Mouse (Mus musculus) urinary bladder, postnatal 36 days (tissue): Measurements from ENCODE around the gene Hcn1.
"Not testable (repeated sequence)": the region's sequence is repeated elsewhere in the genome, so short reads cannot be mapped to it uniquely, and the experiment has no call there.

Experiments
- DNase-seq, 2 experiments: peaks; one replicate each; pipeline ENCODE4 v3.0.0; 2022; ENCODE audit warnings: low spot score in 2 of 2, mixed read lengths in 1 of 2

Gene Hcn1

GRCm38 (mm10) chr13:117858416-117858815, 256.3 kb downstream of the Hcn1 start:
- no peak for DNase-seq

DNA sequence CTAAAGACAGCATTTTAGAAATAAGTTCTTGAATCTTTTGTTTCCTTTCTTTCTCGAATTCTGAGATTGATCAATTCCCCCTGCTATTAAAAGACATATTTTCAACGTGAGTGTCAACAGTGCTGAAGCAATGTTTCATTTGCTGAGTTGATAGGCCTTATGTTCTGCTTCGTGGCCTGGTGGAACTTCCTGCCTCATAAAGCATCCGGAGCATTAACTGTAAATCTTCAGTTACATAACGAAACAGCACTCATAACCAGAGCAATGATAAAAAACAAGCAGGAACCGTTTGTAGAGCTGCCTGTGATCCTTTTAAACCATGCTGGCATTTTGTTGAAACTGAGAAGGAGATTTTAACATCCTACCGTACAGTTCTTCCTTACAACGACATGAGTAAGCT, 275.7 kb downstream of the Hcn1 start:
- no peak for DNase-seq

GRCm38 (mm10) chr13:117880471-117881225, 278.5 kb downstream of the Hcn1 start:
- no peak for DNase-seq

DNA sequence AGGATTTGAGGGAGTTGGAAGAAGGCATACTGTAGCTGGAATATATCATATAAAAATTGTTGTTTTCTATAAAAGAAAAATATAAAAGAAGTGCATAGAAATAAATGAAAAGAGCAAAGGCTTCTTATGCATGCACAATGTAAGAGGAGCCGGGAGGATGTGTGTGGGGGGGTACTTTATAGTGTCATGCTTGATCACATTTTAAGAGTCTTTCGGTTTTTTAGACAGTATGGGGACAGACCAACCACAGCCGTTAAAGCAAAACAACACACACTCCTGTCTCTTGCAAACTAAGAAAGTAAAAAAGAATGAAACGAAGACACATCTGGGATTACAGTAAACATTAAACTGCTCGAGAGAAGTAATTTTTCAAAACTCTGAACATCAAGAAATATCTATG, 290.0 kb downstream of the Hcn1 start:
- no peak for DNase-seq

GRCm38 (mm10) chr13:117898052-117898451, 295.9 kb downstream of the Hcn1 start:
- no peak for DNase-seq

DNA sequence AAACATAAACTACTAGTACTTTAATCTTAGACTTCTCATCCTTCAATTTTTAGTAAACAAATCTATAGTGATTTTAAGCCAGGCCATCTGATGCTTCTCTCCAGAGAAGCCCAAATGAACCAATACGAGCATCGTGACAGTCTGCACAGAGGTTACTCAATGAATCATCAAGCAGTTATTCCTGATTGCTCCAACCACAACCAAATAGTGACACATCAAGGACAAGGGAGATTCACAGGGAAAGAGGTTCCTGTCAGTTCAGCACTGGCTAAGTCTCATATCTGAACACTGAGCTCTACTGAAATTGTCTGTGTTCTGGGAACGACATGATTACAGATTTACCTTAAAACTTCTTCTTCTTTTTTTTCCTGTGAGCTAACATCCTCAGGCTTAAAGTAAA, 305.7 kb downstream of the Hcn1 start:
- DNase-seq: no peak

DNA sequence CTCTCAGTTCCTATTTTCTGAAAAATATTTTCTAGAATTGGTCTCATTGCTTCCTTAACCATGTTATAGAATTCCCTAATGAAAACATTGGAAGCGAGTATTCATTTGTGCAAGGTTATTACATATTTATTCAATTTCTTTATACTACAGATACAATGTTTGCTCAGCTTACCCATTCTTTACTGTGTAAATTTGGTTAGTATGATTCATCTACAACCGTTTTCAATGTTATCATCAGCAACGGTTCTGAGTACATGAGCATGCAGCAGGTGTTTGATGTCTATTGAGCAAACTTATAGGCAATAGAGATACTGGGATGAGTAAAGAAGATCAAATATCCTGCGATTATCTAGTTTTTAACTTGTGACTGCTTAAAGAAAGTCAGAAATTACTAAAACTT, 327.6 kb downstream of the Hcn1 start:
- no peak for DNase-seq

GRCm38 (mm10) chr13:117931746-117932145, 329.6 kb downstream of the Hcn1 start:
- DNase-seq: no peak

DNA sequence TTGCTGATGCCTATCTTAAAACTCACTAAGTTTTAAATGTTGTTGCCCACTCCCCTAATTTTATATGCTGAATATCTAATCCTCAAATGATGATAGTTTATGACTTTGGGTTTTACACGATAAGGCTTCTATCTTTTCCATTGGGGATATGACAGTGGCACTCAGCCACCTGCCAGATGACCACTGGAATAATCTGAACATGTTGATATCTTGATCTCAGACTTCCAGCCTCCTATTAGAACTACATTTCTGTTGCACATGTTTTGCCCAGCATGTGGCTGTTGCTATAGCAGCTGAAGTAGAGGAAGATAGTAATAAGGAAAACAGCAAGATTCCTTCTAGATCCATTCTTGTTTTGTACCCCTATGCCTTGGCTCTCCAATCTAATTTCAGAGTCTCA, 336.6 kb downstream of the Hcn1 start:
- no peak for DNase-seq

DNA sequence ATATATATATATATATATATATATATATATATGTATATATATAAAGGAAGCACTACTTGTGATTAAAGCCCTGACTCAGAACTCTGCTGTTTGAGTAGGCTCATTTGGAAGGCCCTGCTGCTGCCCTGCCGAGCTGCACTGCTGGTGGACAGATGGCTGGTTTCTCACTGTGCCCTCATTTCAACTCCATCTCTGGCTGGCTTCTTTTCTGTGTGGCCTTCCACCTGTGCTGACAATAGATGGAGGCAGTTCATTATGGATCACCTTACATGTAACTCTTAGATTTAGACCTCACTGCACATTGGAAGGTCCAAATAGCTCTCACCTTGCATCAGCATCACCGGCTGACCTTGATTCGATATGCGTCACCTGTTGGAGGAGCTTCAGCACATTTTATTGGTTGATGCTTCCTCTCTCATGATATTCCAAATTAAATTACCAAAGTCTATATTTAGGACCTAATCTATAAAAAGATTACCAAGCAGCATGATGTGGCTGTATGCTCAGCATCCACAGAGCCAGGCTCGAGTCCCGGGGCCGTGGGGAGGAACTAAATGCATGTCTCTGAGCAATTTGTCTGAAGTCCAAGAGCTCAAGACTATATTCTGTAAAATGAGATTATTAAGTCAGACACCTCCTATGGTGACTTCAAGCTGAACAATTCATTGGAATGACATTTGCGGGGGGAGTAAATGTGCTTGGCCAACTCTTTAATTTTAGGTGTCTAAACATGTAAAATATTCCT, 338.6 kb downstream of the Hcn1 start:
- DNase-seq: no peak

DNA sequence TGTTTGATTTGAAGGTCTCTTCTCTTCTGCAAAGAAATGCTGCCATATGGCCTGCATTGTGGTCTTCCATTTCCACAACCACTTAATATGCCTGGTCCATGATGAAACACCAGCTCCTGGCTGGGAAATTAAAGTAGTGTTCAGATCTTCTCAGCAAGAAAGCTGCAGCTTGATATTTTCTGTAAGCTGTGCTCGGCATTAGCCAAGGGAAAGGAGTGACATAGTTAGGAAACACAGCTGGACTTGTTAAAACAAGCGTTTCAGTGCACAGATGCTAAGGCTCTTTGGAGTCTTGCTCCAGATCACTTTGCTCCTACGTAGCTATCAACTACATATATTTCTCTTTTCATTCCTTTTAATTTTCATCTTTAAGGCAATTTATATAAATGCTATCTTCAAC, 344.7 kb downstream of the Hcn1 start:
- no peak for DNase-seq

GRCm38 (mm10) chr13:117947704-117948376, 345.7 kb downstream of the Hcn1 start:
- no peak for DNase-seq

DNA sequence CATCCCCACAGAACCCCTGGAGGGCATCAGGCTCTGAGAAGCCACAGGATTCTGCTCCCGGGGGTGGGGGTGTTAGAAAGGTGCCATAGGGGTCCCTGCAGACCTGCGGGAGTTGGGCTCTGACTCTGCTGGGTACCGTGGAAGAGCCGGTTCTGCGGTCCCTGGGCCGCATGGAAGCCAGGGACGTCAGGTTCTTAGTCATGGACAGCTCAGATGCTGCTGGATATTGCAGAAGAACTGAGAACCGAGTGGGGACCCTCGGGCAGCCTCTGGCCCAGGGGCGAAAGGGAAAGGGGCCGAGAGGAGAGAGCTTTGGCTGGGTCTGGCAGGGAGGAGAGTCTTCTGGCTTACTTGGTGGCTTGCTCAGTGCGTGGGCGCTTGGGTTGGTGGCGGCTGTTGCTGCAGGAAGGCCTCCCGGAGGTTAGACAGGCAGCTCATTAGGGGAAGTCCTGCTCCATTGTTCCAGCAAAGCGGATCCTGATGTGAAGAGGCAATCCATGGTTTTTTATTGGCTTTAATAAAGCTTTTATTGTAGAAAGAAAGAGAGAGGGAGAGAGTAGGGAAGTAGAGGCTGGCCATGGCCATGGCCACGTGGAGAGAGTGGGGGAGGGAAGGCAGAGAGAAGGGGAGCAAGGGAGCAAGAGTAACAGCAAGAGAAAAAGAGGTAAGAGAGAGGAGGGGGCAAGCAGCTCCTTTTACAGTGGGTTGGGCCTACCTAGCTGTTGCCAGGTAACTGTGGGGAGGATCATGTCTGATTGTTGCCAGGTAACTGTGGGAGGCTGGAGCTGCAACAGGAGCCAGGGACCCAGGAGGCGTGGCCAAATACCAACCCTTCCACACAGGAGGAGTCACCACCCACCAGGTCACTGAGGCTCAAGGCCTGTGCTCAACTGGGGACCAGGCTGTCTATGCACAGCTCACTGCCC, 356.6 kb downstream of the Hcn1 start:
- no peak for DNase-seq

- no peak for DNase-seq
These were observed 362.5 kb downstream of the Hcn1 start for GRCm38 (mm10) chr13:117964620-117965019.

DNA sequence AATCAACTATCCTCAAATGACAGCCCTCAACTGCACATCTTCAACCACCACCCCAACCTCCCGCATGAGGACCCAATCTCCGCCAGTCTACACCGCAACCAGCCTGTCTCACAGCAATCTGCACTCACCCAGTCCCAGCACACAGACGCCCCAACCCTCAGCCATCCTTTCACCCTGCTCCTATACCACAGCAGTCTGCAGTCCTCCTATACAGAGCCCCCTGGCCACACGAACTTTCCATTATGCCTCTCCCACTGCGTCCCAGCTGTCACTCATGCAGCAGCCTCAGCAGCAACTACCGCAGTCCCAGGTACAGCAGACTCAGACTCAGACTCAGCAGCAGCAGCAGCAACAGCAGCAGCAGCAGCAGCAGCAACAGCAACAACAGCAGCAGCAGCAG, 373.3 kb downstream of the Hcn1 start:
- DNase-seq: no peak

GRCm38 (mm10) chr13:117975823-117976222, 373.7 kb downstream of the Hcn1 start:
- no peak for DNase-seq

- DNase-seq: no peak
These were observed 382.2 kb downstream of the Hcn1 start for GRCm38 (mm10) chr13:117984339-117984738.

GRCm38 (mm10) chr13:117999767-118000488, 397.8 kb downstream of the Hcn1 start:
- DNase-seq: no peak

GRCm38 (mm10) chr13:118000538-118000937, 398.4 kb downstream of the Hcn1 start:
- no peak for DNase-seq

- no peak for DNase-seq
These were observed 419.1 kb downstream of the Hcn1 start for GRCm38 (mm10) chr13:118021176-118021575.

GRCm38 (mm10) chr13:118022891-118023290, 420.8 kb downstream of the Hcn1 start:
- DNase-seq: not testable (repeated sequence)
